Mouse (Mus musculus) neural tube, embryonic 13.5 days (tissue): ENCODE results near the gene Map3k9. TPM values are rescaled to one million over a fixed set of nuclear protein-coding genes. Genes with fewer than 3 reads are reported as not detected.

Experiments
- ATAC-seq: fragments of 200-750 bp; cut with Nextera tagmentation; 2 replicates; pipeline ENCODE4 v1.8.0; 2017; ENCODE audit warnings: low read depth, mild to moderate bottlenecking, moderate TSS enrichment, moderate library complexity
- H3K27ac ChIP-seq: fragments of 300-500 bp; sonication (generic); replicated peaks from 2 replicates; pipeline ENCODE4 v1.5.1; 2015; ENCODE audit warnings: moderate library complexity, mild to moderate bottlenecking, inconsistent platforms
- H3K27me3 ChIP-seq: fragments of 300-500 bp; sonication (generic); 2 replicates; pipeline ENCODE4 v1.6.1; 2015; ENCODE audit warnings: mild to moderate bottlenecking, inconsistent platforms
- H3K36me3 ChIP-seq: fragments of 300-500 bp; sonication (generic); 2 replicates; pipeline ENCODE4 v1.6.1; 2015; ENCODE audit warnings: mild to moderate bottlenecking, inconsistent platforms
- H3K4me1 ChIP-seq: fragments of 300-500 bp; sonication (generic); replicated peaks from 2 replicates; pipeline ENCODE4 v1.6.1; 2015; ENCODE audit warnings: inconsistent platforms
- H3K4me2 ChIP-seq: fragments of 300-500 bp; sonication (generic); 2 replicates; pipeline ENCODE4 v1.6.1; 2015; ENCODE audit warnings: inconsistent platforms, mild to moderate bottlenecking, moderate library complexity
- H3K4me3 ChIP-seq: fragments of 300-500 bp; sonication (generic); 2 replicates; pipeline ENCODE4 v1.5.1; 2015; ENCODE audit warnings: mild to moderate bottlenecking, inconsistent platforms
- H3K9ac ChIP-seq: fragments of 300-500 bp; sonication (generic); 2 replicates; pipeline ENCODE4 v1.6.1; 2015; ENCODE audit warnings: moderate library complexity, mild to moderate bottlenecking, inconsistent platforms
- H3K9me3 ChIP-seq: fragments of 300-500 bp; sonication (generic); 2 replicates; pipeline ENCODE4 v1.6.1; 2016; ENCODE audit warnings: inconsistent platforms
- WGBS: fragments of 180-500 bp; shearing (Covaris S2); methylation state at CpG from one replicate; pipeline ENCODE4 v1.1.7; 2015; 5-methylcytosine and 5-hydroxymethylcytosine counted together
- polyA plus RNA-seq: library from polyadenylated mRNA; unstranded; fragments of >200 nt; fragmentation: Nextera tagmentation; extraction: Ambion mirVana; gene quantifications from 2 replicates; pipeline ENCODE4 v1.2.1, GENCODE M21; 2015

Map3k9 gene
- polyA plus RNA-seq, 1 experiment from 2014 or later: 8.1 TPM

GRCm38 (mm10) chr12:81746400-81747024, 34.5 kb downstream of the Map3k9 start:
- H3K4me1 ChIP-seq: peaks cover 5% of the 10 kb centered on the region; the same call in 1 of the 2 replicates
- H3K27me3 ChIP-seq: no peaks in the 10 kb centered on the region
- peaks cover 12% of the 10 kb centered on the region for H3K36me3 ChIP-seq
- no peak overlapping the region for H3K4me3 ChIP-seq
- H3K4me2 ChIP-seq: no peak overlapping the region
- no peak overlapping the region for H3K9ac ChIP-seq
- 82% methylated on average over 9 of the region's 9 CpGs for WGBS
- ATAC-seq: no peak
- H3K9me3 ChIP-seq: no peaks in the 10 kb centered on the region
- no peak overlapping the region for H3K27ac ChIP-seq

GRCm38 (mm10) chr12:81735246-81736070, 45.5 kb downstream of the Map3k9 start:
- H3K4me3 ChIP-seq: no peak overlapping the region
- peaks cover 62% of the 10 kb centered on the region for H3K36me3 ChIP-seq
- H3K27me3 ChIP-seq: no peaks in the 10 kb centered on the region
- H3K9me3 ChIP-seq: no peaks in the 10 kb centered on the region
- ATAC-seq: no peak
- no peak overlapping the region for H3K4me2 ChIP-seq
- no peak overlapping the region for H3K9ac ChIP-seq
- WGBS: 86% methylated on average over 11 of the region's 11 CpGs
- no peak overlapping the region for H3K27ac ChIP-seq
- H3K4me1 ChIP-seq: no peaks in the 10 kb centered on the region

- WGBS: 72% methylated on average over 8 of the region's 8 CpGs
- Histone ChIP-seq H3K27me3 (no peaks in the 10 kb centered on the region), H3K9ac (no peak overlapping the region), H3K4me2 (no peak overlapping the region), H3K4me1 (no peaks in the 10 kb centered on the region), H3K4me3 (no peak overlapping the region), H3K36me3 (peaks cover 86% of the 10 kb centered on the region), H3K9me3 (no peaks in the 10 kb centered on the region), H3K27ac (no peak overlapping the region)
- ATAC-seq: no peak
These were observed 54.6 kb downstream of the Map3k9 start for GRCm38 (mm10) chr12:81726246-81726822.

- 93% methylated on average over 6 of the region's 6 CpGs for WGBS
- no peak overlapping the region for H3K4me3 ChIP-seq
- no peaks in the 10 kb centered on the region for H3K27me3 ChIP-seq
- no peak overlapping the region for H3K9ac ChIP-seq
- ATAC-seq: no peak
- no peak overlapping the region for H3K4me2 ChIP-seq
- no peak overlapping the region for H3K27ac ChIP-seq
- H3K36me3 ChIP-seq: peaks cover 85% of the 10 kb centered on the region
- no peaks in the 10 kb centered on the region for H3K4me1 ChIP-seq
- H3K9me3 ChIP-seq: no peaks in the 10 kb centered on the region
These were observed 56.2 kb downstream of the Map3k9 start for GRCm38 (mm10) chr12:81724776-81725175.

GRCm38 (mm10) chr12:81723375-81723774, 57.6 kb downstream of the Map3k9 start:
- no peaks in the 10 kb centered on the region for H3K27me3 ChIP-seq
- ATAC-seq: no peak
- WGBS: 91% methylated on average over 7 of the region's 7 CpGs
- peaks cover 79% of the 10 kb centered on the region for H3K36me3 ChIP-seq
- no peaks in the 10 kb centered on the region for H3K4me1 ChIP-seq
- no peak overlapping the region for H3K4me3 ChIP-seq
- no peak overlapping the region for H3K4me2 ChIP-seq
- no peak overlapping the region for H3K9ac ChIP-seq
- H3K9me3 ChIP-seq: no peaks in the 10 kb centered on the region
- no peak overlapping the region for H3K27ac ChIP-seq

GRCm38 (mm10) chr12:81719715-81720114, 61.3 kb downstream of the Map3k9 start:
- no peak overlapping the region for H3K27ac ChIP-seq
- 93% methylated on average over 8 of the region's 8 CpGs for WGBS
- ATAC-seq: no peak
- H3K4me3 ChIP-seq: no peak overlapping the region
- peaks cover 47% of the 10 kb centered on the region for H3K36me3 ChIP-seq
- H3K4me2 ChIP-seq: no peak overlapping the region
- no peaks in the 10 kb centered on the region for H3K27me3 ChIP-seq
- no peaks in the 10 kb centered on the region for H3K4me1 ChIP-seq
- H3K9ac ChIP-seq: no peak overlapping the region
- no peaks in the 10 kb centered on the region for H3K9me3 ChIP-seq

- Histone ChIP-seq H3K4me1 (no peaks in the 10 kb centered on the region), H3K9ac (no peak overlapping the region), H3K27me3 (no peaks in the 10 kb centered on the region), H3K9me3 (no peaks in the 10 kb centered on the region), H3K4me2 (no peak overlapping the region), H3K36me3 (peaks cover 41% of the 10 kb centered on the region), H3K27ac (no peak overlapping the region), H3K4me3 (no peak overlapping the region)
- no peak for ATAC-seq
- 76% methylated on average over 5 of the region's 5 CpGs for WGBS
These were observed 61.8 kb downstream of the Map3k9 start for GRCm38 (mm10) chr12:81719161-81719560.

GRCm38 (mm10) chr12:81712618-81713017, 68.4 kb downstream of the Map3k9 start:
- Histone ChIP-seq H3K27me3 (no peaks in the 10 kb centered on the region), H3K4me2 (no peak overlapping the region), H3K4me1 (no peaks in the 10 kb centered on the region), H3K36me3 (no peaks in the 10 kb centered on the region), H3K9ac (no peak overlapping the region), H3K9me3 (peaks cover 8% of the 10 kb centered on the region; the same call in 1 of the 2 replicates), H3K4me3 (no peak overlapping the region), H3K27ac (no peak overlapping the region)
- ATAC-seq: no peak
- WGBS: 87% methylated on average over 4 of the region's 4 CpGs

- peaks cover 6% of the 10 kb centered on the region; the same call in 1 of the 2 replicates for H3K9me3 ChIP-seq
- H3K27ac ChIP-seq: no peak overlapping the region
- H3K36me3 ChIP-seq: no peaks in the 10 kb centered on the region
- no peak overlapping the region for H3K4me2 ChIP-seq
- no peaks in the 10 kb centered on the region for H3K27me3 ChIP-seq
- H3K9ac ChIP-seq: no peak overlapping the region
- ATAC-seq: no peak
- no peak overlapping the region for H3K4me3 ChIP-seq
- no peaks in the 10 kb centered on the region for H3K4me1 ChIP-seq
- WGBS: 19% methylated on average over 1 of the region's 1 CpGs
These were observed 78.1 kb downstream of the Map3k9 start for GRCm38 (mm10) chr12:81702903-81703302.

- Histone ChIP-seq H3K27ac (no peak overlapping the region), H3K4me3 (no peak overlapping the region), H3K36me3 (no peaks in the 10 kb centered on the region), H3K9ac (no peak overlapping the region), H3K9me3 (no peaks in the 10 kb centered on the region), H3K4me1 (no peaks in the 10 kb centered on the region), H3K27me3 (no peaks in the 10 kb centered on the region), H3K4me2 (no peak overlapping the region)
- WGBS: 67% methylated on average over 4 of the region's 4 CpGs
- no peak for ATAC-seq
These were observed 83.0 kb downstream of the Map3k9 start for GRCm38 (mm10) chr12:81698011-81698410.

GRCm38 (mm10) chr12:81691177-81691730, 89.7 kb downstream of the Map3k9 start:
- no peak overlapping the region for H3K4me3 ChIP-seq
- WGBS: 62% methylated on average over 8 of the region's 8 CpGs
- ATAC-seq: no peak

GRCm38 (mm10) chr12:81690751-81691150, 90.2 kb downstream of the Map3k9 start:
- Histone ChIP-seq H3K27me3 (no peaks in the 10 kb centered on the region), H3K27ac (no peak overlapping the region), H3K9me3 (no peaks in the 10 kb centered on the region), H3K4me2 (no peak overlapping the region), H3K4me3 (no peak overlapping the region), H3K36me3 (no peaks in the 10 kb centered on the region), H3K9ac (no peak overlapping the region), H3K4me1 (peaks cover 13% of the 10 kb centered on the region)
- 92% methylated on average over 7 of the region's 7 CpGs for WGBS
- ATAC-seq: no peak

More at GRCm38 (mm10) chr12:81691177-81691730, 89.7 kb downstream of the Map3k9 start:
- H3K27me3 ChIP-seq: no peaks in the 10 kb centered on the region
- H3K27ac ChIP-seq: no peak overlapping the region
- H3K9ac ChIP-seq: no peak overlapping the region
- H3K4me2 ChIP-seq: no peak overlapping the region
- peaks cover 8% of the 10 kb centered on the region for H3K4me1 ChIP-seq
- no peaks in the 10 kb centered on the region for H3K9me3 ChIP-seq
- H3K36me3 ChIP-seq: no peaks in the 10 kb centered on the region
